Mouse (Mus musculus) liver, embryonic 13.5 days (tissue): ENCODE measurements around the gene Pcsk1. TPM values are rescaled to one million over a fixed set of nuclear protein-coding genes. Genes with fewer than 3 reads are reported as not detected.

Experiments
- ATAC-seq: fragments of 200-750 bp; cut with Nextera tagmentation; 2 replicates; pipeline ENCODE4 v1.8.0; 2017; ENCODE audit warnings: low read depth, mild to moderate bottlenecking, moderate number of reproducible peaks, moderate library complexity
- DNase-seq: peaks from one replicate; pipeline ENCODE4 v3.0.0; 2022
- H3K27ac ChIP-seq: fragments of 300-500 bp; sonication (generic); 2 replicates; pipeline ENCODE4 v1.5.1; 2015; ENCODE audit warnings: moderate library complexity, mild to moderate bottlenecking, inconsistent platforms
- H3K27me3 ChIP-seq: fragments of 300-500 bp; sonication (generic); 2 replicates; pipeline ENCODE4 v1.6.1; 2015; ENCODE audit warnings: mild to moderate bottlenecking, inconsistent platforms
- H3K36me3 ChIP-seq: fragments of 300-500 bp; sonication (generic); 2 replicates; pipeline ENCODE4 v1.6.1; 2015; ENCODE audit warnings: mild to moderate bottlenecking, inconsistent platforms
- H3K4me1 ChIP-seq: fragments of 300-500 bp; sonication (generic); replicated peaks from 2 replicates; pipeline ENCODE4 v1.6.1; 2015; ENCODE audit warnings: inconsistent platforms
- H3K4me2 ChIP-seq: fragments of 300-500 bp; sonication (generic); 2 replicates; pipeline ENCODE4 v1.6.1; 2015; ENCODE audit warnings: inconsistent platforms, mild to moderate bottlenecking, moderate library complexity
- H3K4me3 ChIP-seq: fragments of 300-500 bp; sonication (generic); replicated peaks from 2 replicates; pipeline ENCODE4 v1.5.1; 2015; ENCODE audit warnings: mild to moderate bottlenecking, inconsistent platforms
- H3K9ac ChIP-seq: fragments of 300-500 bp; sonication (generic); 2 replicates; pipeline ENCODE4 v1.6.1; 2015; ENCODE audit warnings: mild to moderate bottlenecking, inconsistent platforms
- H3K9me3 ChIP-seq: fragments of 300-500 bp; sonication (generic); replicated peaks from 2 replicates; pipeline ENCODE4 v1.6.1; 2016; ENCODE audit warnings: inconsistent platforms
- WGBS: fragments of 180-500 bp; shearing (Covaris S2); methylation state at CpG from one replicate; pipeline ENCODE4 v1.1.7; 2015; ENCODE audit not compliant: insufficient replicate concordance; 5-methylcytosine and 5-hydroxymethylcytosine counted together
- polyA plus RNA-seq: library from polyadenylated mRNA; unstranded; fragments of >200 nt; fragmentation: Nextera tagmentation; extraction: Ambion mirVana; gene quantifications from 2 replicates; pipeline ENCODE4 v1.2.1, GENCODE M21; 2015

Pcsk1 gene
- not detected in 2 replicates for polyA plus RNA-seq

- DNase-seq, result no peak
- peak within 1 kb of the TSS; percentile 22 for H3K4me3 ChIP-seq
- ATAC-seq, result no peak
Measured at GRCm38 (mm10) chr13:75089721-75090410, at the start of gene Pcsk1. Gene Pcsk1, plus strand, starts transcription at chr13:75089826.

GRCm38 (mm10) chr13:75058818-75059217 is 30.8 kb upstream of the Pcsk1 start:
- H3K9me3 ChIP-seq, result no peaks in the 10 kb centered on the region
- no peaks in the 10 kb centered on the region for H3K36me3 ChIP-seq
- no peak overlapping the region for H3K9ac ChIP-seq
- ATAC-seq (no peak), DNase-seq (no peak)
- no peak overlapping the region for H3K27ac ChIP-seq
- no peak overlapping the region for H3K4me3 ChIP-seq
- no peaks in the 10 kb centered on the region for H3K4me1 ChIP-seq
- H3K27me3 ChIP-seq, result no peaks in the 10 kb centered on the region
- H3K4me2 ChIP-seq, result no peak overlapping the region

More at GRCm38 (mm10) chr13:75089721-75090410, at the start of gene Pcsk1:
- no peaks in the 10 kb centered on the region for H3K36me3 ChIP-seq
- H3K4me2 ChIP-seq, result peak within 1 kb of the TSS; percentile 44
- no peaks in the 10 kb centered on the region for H3K9me3 ChIP-seq
- no peak within 1 kb of the TSS for H3K27ac ChIP-seq
- peaks cover 28% of the 10 kb centered on the region for H3K27me3 ChIP-seq
- 2% methylated on average over 28 of the region's 28 CpGs for WGBS
- no peak within 1 kb of the TSS for H3K9ac ChIP-seq
- no peaks in the 10 kb centered on the region for H3K4me1 ChIP-seq

- 50% methylated on average over 3 of the region's 3 CpGs for WGBS
- H3K9ac ChIP-seq, result no peak overlapping the region
- H3K4me1 ChIP-seq, result no peaks in the 10 kb centered on the region
- H3K9me3 ChIP-seq, result no peaks in the 10 kb centered on the region
- H3K27me3 ChIP-seq, result no peaks in the 10 kb centered on the region
- no peaks in the 10 kb centered on the region for H3K36me3 ChIP-seq
- no peak overlapping the region for H3K4me2 ChIP-seq
- no peak overlapping the region for H3K27ac ChIP-seq
- H3K4me3 ChIP-seq, result no peak overlapping the region
- ATAC-seq, result no peak
- DNase-seq, result no peak
Measured at GRCm38 (mm10) chr13:75063947-75064346, 25.7 kb upstream of the Pcsk1 start.

GRCm38 (mm10) chr13:75088597-75088996 is 1.0 kb upstream of the Pcsk1 start:
- Histone ChIP-seq H3K4me3 (no peak overlapping the region), H3K4me1 (no peaks in the 10 kb centered on the region), H3K27ac (no peak overlapping the region), H3K9ac (no peak overlapping the region), H3K4me2 (no peak overlapping the region), H3K36me3 (no peaks in the 10 kb centered on the region), H3K27me3 (peaks cover 28% of the 10 kb centered on the region), H3K9me3 (no peaks in the 10 kb centered on the region)
- WGBS, result 15% methylated on average over 6 of the region's 6 CpGs
- DNase-seq (no peak), ATAC-seq (no peak)

GRCm38 (mm10) chr13:75090411-75090779 is 769 bp downstream of the Pcsk1 start:
- Histone ChIP-seq H3K27me3 (peaks cover 28% of the 10 kb centered on the region), H3K36me3 (no peaks in the 10 kb centered on the region), H3K4me2 (peak overlapping the region; percentile 44), H3K9me3 (no peaks in the 10 kb centered on the region), H3K4me1 (no peaks in the 10 kb centered on the region), H3K27ac (no peak overlapping the region), H3K4me3 (peak overlapping the region; percentile 22), H3K9ac (no peak overlapping the region)
- 1% methylated on average over 12 of the region's 12 CpGs for WGBS
- ATAC-seq (no peak), DNase-seq (no peak)

- Histone ChIP-seq H3K4me3 (no peak overlapping the region), H3K36me3 (no peaks in the 10 kb centered on the region), H3K27me3 (peaks cover 28% of the 10 kb centered on the region), H3K27ac (no peak overlapping the region), H3K4me2 (no peak overlapping the region), H3K4me1 (no peaks in the 10 kb centered on the region), H3K9me3 (no peaks in the 10 kb centered on the region), H3K9ac (no peak overlapping the region)
- WGBS, result 58% methylated on average over 5 of the region's 5 CpGs
- DNase-seq (no peak), ATAC-seq (no peak)
Measured at GRCm38 (mm10) chr13:75091071-75091470, 1.4 kb downstream of the Pcsk1 start.

GRCm38 (mm10) chr13:75095487-75095886 is 5.9 kb downstream of the Pcsk1 start:
- no peak overlapping the region for H3K27ac ChIP-seq
- no peaks in the 10 kb centered on the region for H3K4me1 ChIP-seq
- no peaks in the 10 kb centered on the region for H3K9me3 ChIP-seq
- H3K9ac ChIP-seq, result no peak overlapping the region
- ATAC-seq, result no peak
- H3K27me3 ChIP-seq, result peaks cover 13% of the 10 kb centered on the region; the same call in 1 of the 2 replicates
- H3K36me3 ChIP-seq, result no peaks in the 10 kb centered on the region
- DNase-seq, result no peak
- no peak overlapping the region for H3K4me2 ChIP-seq
- no peak overlapping the region for H3K4me3 ChIP-seq

- Histone ChIP-seq H3K36me3 (no peaks in the 10 kb centered on the region), H3K4me1 (no peaks in the 10 kb centered on the region), H3K4me2 (no peak overlapping the region), H3K9me3 (no peaks in the 10 kb centered on the region), H3K9ac (no peak overlapping the region), H3K4me3 (no peak overlapping the region), H3K27me3 (no peaks in the 10 kb centered on the region), H3K27ac (no peak overlapping the region)
- WGBS, result 19% methylated on average over 2 of the region's 2 CpGs
- DNase-seq, result no peak
- ATAC-seq, result no peak
Measured at GRCm38 (mm10) chr13:75113114-75113513, 23.5 kb downstream of the Pcsk1 start.

GRCm38 (mm10) chr13:75114007-75114424 is 24.4 kb downstream of the Pcsk1 start:
- Histone ChIP-seq H3K9ac (no peak overlapping the region), H3K4me3 (no peak overlapping the region), H3K4me1 (no peaks in the 10 kb centered on the region), H3K9me3 (no peaks in the 10 kb centered on the region), H3K4me2 (no peak overlapping the region), H3K27ac (no peak overlapping the region), H3K27me3 (no peaks in the 10 kb centered on the region), H3K36me3 (no peaks in the 10 kb centered on the region)
- 91% methylated on average over 2 of the region's 2 CpGs for WGBS
- DNase-seq, result no peak
- ATAC-seq, result no peak

- H3K36me3 ChIP-seq, result no peaks in the 10 kb centered on the region
- no peaks in the 10 kb centered on the region for H3K27me3 ChIP-seq
- no peaks in the 10 kb centered on the region for H3K4me1 ChIP-seq
- H3K27ac ChIP-seq, result no peak overlapping the region
- no peak for ATAC-seq
- no peaks in the 10 kb centered on the region for H3K9me3 ChIP-seq
- H3K4me3 ChIP-seq, result no peak overlapping the region
- H3K4me2 ChIP-seq, result no peak overlapping the region
- no peak overlapping the region for H3K9ac ChIP-seq
- WGBS, result 55% methylated on average over 1 of the region's 1 CpGs
- DNase-seq, result no peak
Measured at GRCm38 (mm10) chr13:75114838-75115237, 25.2 kb downstream of the Pcsk1 start.

- no peak for DNase-seq
- Histone ChIP-seq H3K9ac (no peak overlapping the region), H3K4me3 (no peak overlapping the region), H3K4me2 (no peak overlapping the region), H3K27ac (no peak overlapping the region), H3K4me1 (no peaks in the 10 kb centered on the region), H3K36me3 (no peaks in the 10 kb centered on the region), H3K27me3 (no peaks in the 10 kb centered on the region), H3K9me3 (no peaks in the 10 kb centered on the region)
- no peak for ATAC-seq
Measured at GRCm38 (mm10) chr13:75135833-75136232, 46.2 kb downstream of the Pcsk1 start.

GRCm38 (mm10) chr13:75160661-75161060 is 71.0 kb downstream of the Pcsk1 start:
- no peaks in the 10 kb centered on the region for H3K9me3 ChIP-seq
- no peaks in the 10 kb centered on the region for H3K4me1 ChIP-seq
- DNase-seq, result no peak
- H3K36me3 ChIP-seq, result no peaks in the 10 kb centered on the region
- no peak overlapping the region for H3K27ac ChIP-seq
- WGBS, result 38% methylated on average over 1 of the region's 1 CpGs
- H3K4me2 ChIP-seq, result no peak overlapping the region
- H3K9ac ChIP-seq, result no peak overlapping the region
- H3K4me3 ChIP-seq, result no peak overlapping the region
- ATAC-seq, result no peak
- no peaks in the 10 kb centered on the region for H3K27me3 ChIP-seq
